Mouse (Mus musculus) midbrain, embryonic 14.5 days (tissue): ENCODE measurements around the gene Pdxdc1. TPM values are rescaled to one million over a fixed set of nuclear protein-coding genes. Genes with fewer than 3 reads are reported as not detected.
"Not testable (repeated sequence)": the region's sequence is repeated elsewhere in the genome, so short reads cannot be mapped to it uniquely, and the experiment has no call there.

Source experiments
- ATAC-seq: fragments of 200-750 bp; cut with Nextera tagmentation; 2 replicates; pipeline ENCODE4 v1.8.0; 2017; ENCODE audit warnings: moderate number of reproducible peaks, moderate library complexity; ENCODE audit not compliant: low FRiP score, low TSS enrichment
- DNase-seq: peaks from one replicate; pipeline ENCODE4 v3.0.0-alpha.2; 2015
- H3K27ac ChIP-seq: fragments of 300-500 bp; sonication (generic); replicated peaks from 2 replicates; pipeline ENCODE4 v1.5.1; 2014; ENCODE audit warnings: mild to moderate bottlenecking, low read depth, low read length, moderate library complexity
- H3K27me3 ChIP-seq: fragments of 300-500 bp; sonication (generic); 2 replicates; pipeline ENCODE4 v1.6.1; 2014; ENCODE audit warnings: low read length, control low read depth, mixed read lengths; ENCODE audit not compliant: control insufficient read depth, insufficient read depth
- H3K36me3 ChIP-seq: fragments of 300-500 bp; sonication (generic); 2 replicates; pipeline ENCODE4 v1.6.1; 2014; ENCODE audit warnings: low read length, control low read depth; ENCODE audit not compliant: control insufficient read depth, insufficient read depth
- H3K4me1 ChIP-seq: fragments of 300-500 bp; sonication (generic); 2 replicates; pipeline ENCODE4 v1.6.1; 2014; ENCODE audit warnings: mild to moderate bottlenecking, antibody characterized with exemption, low read length, control low read depth; ENCODE audit not compliant: control insufficient read depth, insufficient read depth
- H3K4me2 ChIP-seq: fragments of 300-500 bp; sonication (generic); 2 replicates; pipeline ENCODE4 v1.6.1; 2014; ENCODE audit warnings: mild to moderate bottlenecking, low read length, moderate library complexity
- H3K4me3 ChIP-seq: fragments of 300-500 bp; sonication (generic); replicated peaks from 2 replicates; pipeline ENCODE4 v1.5.1; 2014; ENCODE audit warnings: low read depth, low read length
- H3K9ac ChIP-seq: fragments of 300-500 bp; sonication (generic); replicated peaks from 2 replicates; pipeline ENCODE4 v1.6.1; 2014; ENCODE audit warnings: mild to moderate bottlenecking, low read length, moderate library complexity
- H3K9me3 ChIP-seq: fragments of 300-500 bp; sonication (generic); 2 replicates; pipeline ENCODE4 v1.6.1; 2016; ENCODE audit warnings: low read length, control low read depth, mixed read lengths; ENCODE audit not compliant: control insufficient read depth
- WGBS: fragments of 180-500 bp; shearing (Covaris S2); extraction: QIAGEN DNeasy Blood & Tissue Kit; methylation state at CpG from one replicate; pipeline ENCODE4 v1.1.7; 2014; 5-methylcytosine and 5-hydroxymethylcytosine counted together
- microRNA-seq: library from miRNA; unstranded; fragments of <30 nt; microRNA quantifications from one replicate; pipeline ENCODE4, GENCODE M21; 2016
- polyA plus RNA-seq: library from polyadenylated mRNA; unstranded; fragments of >200 nt; fragmentation: Nextera tagmentation; extraction: Ambion mirVana; gene quantifications from 2 replicates; pipeline ENCODE4 v1.2.1, GENCODE M21; 2014

Pdxdc1 gene
- polyA plus RNA-seq, 1 experiment from 2014 or later = 77.8 TPM

DNA sequence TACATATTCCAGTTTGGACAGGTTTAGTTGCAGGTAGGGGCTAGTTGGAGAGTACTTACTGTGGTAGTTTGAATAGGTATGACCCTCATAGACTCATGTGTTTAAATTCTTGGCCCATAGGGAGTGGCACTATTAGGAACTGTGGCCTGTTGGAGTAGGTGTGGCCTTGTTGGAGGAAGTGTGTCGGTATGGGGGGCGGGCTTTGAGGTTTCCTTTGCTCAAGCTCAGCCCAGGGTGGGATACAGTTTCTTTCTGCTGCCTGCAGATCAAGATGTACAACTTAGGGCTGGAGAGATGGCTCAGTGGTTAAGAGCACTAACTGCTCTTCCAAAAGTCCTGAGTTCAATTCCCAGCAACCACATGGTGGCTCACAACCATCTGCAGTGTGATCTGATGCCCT, 109.5 kb downstream of the Pdxdc1 start:
- 96% methylated on average over 2 of the region's 2 CpGs for WGBS
- not testable (repeated sequence) for H3K4me3 ChIP-seq

DNA sequence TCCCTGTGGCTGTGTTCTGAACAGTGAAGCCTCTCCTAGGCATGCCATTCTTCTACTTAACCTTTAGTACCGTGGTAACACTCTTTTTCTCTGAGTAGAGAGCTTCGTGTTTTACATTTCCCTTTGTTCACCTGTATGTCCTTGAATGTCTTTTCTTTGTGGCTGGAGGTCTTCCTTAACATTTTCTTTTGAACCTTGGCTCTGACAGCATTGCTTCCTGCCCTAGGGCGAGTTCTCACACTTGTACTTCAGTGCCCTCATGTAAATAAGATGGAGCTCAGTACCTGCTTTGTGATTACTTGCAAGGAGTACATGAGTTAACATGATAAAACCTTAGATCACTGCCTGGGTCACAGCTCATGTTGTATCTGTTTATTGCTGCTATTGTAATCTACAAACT, 117.0 kb downstream of the Pdxdc1 start:
- H3K4me1 ChIP-seq = peaks cover 11% of the 10 kb centered on the region
- H3K27ac ChIP-seq = no peak overlapping the region
- peaks cover 74% of the 10 kb centered on the region for H3K36me3 ChIP-seq
- WGBS = 88% methylated on average over 3 of the region's 3 CpGs
- no peak overlapping the region for H3K4me3 ChIP-seq
- H3K4me2 ChIP-seq = no peak overlapping the region
- ATAC-seq (no peak), DNase-seq (no peak)
- no peaks in the 10 kb centered on the region for H3K9me3 ChIP-seq
- H3K9ac ChIP-seq = no peak overlapping the region
- no peaks in the 10 kb centered on the region for H3K27me3 ChIP-seq

More for the DNA sequence above, 109.5 kb downstream of the Pdxdc1 start:
- H3K27ac ChIP-seq, H3K27me3 ChIP-seq, H3K4me2 ChIP-seq, H3K9me3 ChIP-seq, DNase-seq, ATAC-seq, H3K9ac ChIP-seq, H3K4me1 ChIP-seq: not testable (repeated sequence)
- H3K36me3 ChIP-seq = peaks cover 93% of the 10 kb centered on the region

Small RNAs within 50 kb of the gene (microRNA-seq; reads per million reads assigned to microRNA genes)
- not detected for gene Gm27734

Other genes starting within 250 kb of the Pdxdc1 start
- 27.2 and 32.9 TPM in 2 replicates for gene Parn, start 235.0 kb downstream of the Pdxdc1 start, polyA plus RNA-seq
- gene Bfar, start 231.3 kb downstream of the Pdxdc1 start, polyA plus RNA-seq = 50.7 and 53.8 TPM in 2 replicates
- 7.1 and 9.1 TPM in 2 replicates for gene 3110001I22Rik, start 231.2 kb downstream of the Pdxdc1 start, polyA plus RNA-seq
- gene Pla2g10, start 172.1 kb downstream of the Pdxdc1 start, polyA plus RNA-seq = 0.31 TPM in 1 of 2 replicates, not detected in the other
- 78.4 and 102 TPM in 2 replicates for gene Rrn3, start 122.4 kb downstream of the Pdxdc1 start, polyA plus RNA-seq
- gene Ntan1, start 84.3 kb downstream of the Pdxdc1 start, polyA plus RNA-seq = 205 and 213 TPM in 2 replicates
- 22.0 and 23.4 TPM in 2 replicates for gene Mpv17l, start within 50 bp of the Pdxdc1 start, polyA plus RNA-seq
- gene 2900011O08Rik, start 83.5 kb upstream of the Pdxdc1 start, polyA plus RNA-seq = 166 and 194 TPM in 2 replicates
- 0.46 and 1.8 TPM in 2 replicates for gene Ifitm7, start 83.8 kb upstream of the Pdxdc1 start, polyA plus RNA-seq